Mouse (Mus musculus) liver, embryonic 16.5 days (tissue): ENCODE results near the gene 1700022I11Rik. TPM values are rescaled to one million over a fixed set of nuclear protein-coding genes. Genes with fewer than 3 reads are reported as not detected.
A peak's percentile ranks its signal among the peaks of the same experiment; 100 is the strongest.

Experiments
- ATAC-seq: fragments of 200-750 bp; cut with Nextera tagmentation; 2 replicates; pipeline ENCODE4 v1.8.0; 2017; ENCODE audit warnings: low read depth, mild to moderate bottlenecking, moderate number of reproducible peaks, moderate library complexity
- H3K27ac ChIP-seq: fragments of 300-500 bp; sonication (generic); 2 replicates; pipeline ENCODE4 v1.5.1; 2014; ENCODE audit warnings: mild to moderate bottlenecking, low read length
- H3K27me3 ChIP-seq: fragments of 300-500 bp; sonication (generic); 2 replicates; pipeline ENCODE4 v1.6.1; 2014; ENCODE audit warnings: low read depth, low read length, mixed read lengths; ENCODE audit not compliant: control insufficient read depth, insufficient read depth
- H3K36me3 ChIP-seq: fragments of 300-500 bp; sonication (generic); 2 replicates; pipeline ENCODE4 v1.6.1; 2014; ENCODE audit warnings: mild to moderate bottlenecking; ENCODE audit not compliant: control insufficient read depth, insufficient read depth
- H3K4me1 ChIP-seq: fragments of 300-500 bp; sonication (generic); 2 replicates; pipeline ENCODE4 v1.6.1; 2014; ENCODE audit warnings: low read depth, low read length, mixed read lengths; ENCODE audit not compliant: control insufficient read depth
- H3K4me2 ChIP-seq: fragments of 300-500 bp; sonication (generic); 2 replicates; pipeline ENCODE4 v1.6.1; 2014; ENCODE audit warnings: low read depth, low read length, mixed read lengths
- H3K4me3 ChIP-seq: fragments of 300-500 bp; sonication (generic); 2 replicates; pipeline ENCODE4 v1.5.1; 2014; ENCODE audit warnings: low read depth, mild to moderate bottlenecking, low read length
- H3K9ac ChIP-seq: fragments of 300-500 bp; sonication (generic); 2 replicates; pipeline ENCODE4 v1.6.1; 2014; ENCODE audit warnings: low read depth, low read length
- H3K9me3 ChIP-seq: fragments of 300-500 bp; sonication (generic); replicated peaks from 2 replicates; pipeline ENCODE4 v1.6.1; 2016; ENCODE audit warnings: low read length; ENCODE audit not compliant: control insufficient read depth
- WGBS: fragments of 180-500 bp; shearing (Covaris S2); extraction: QIAGEN DNeasy Blood & Tissue Kit; methylation state at CpG from one replicate; pipeline ENCODE4 v1.1.7; 2014; ENCODE audit not compliant: insufficient replicate concordance; 5-methylcytosine and 5-hydroxymethylcytosine counted together
- polyA plus RNA-seq: library from polyadenylated mRNA; unstranded; fragments of >200 nt; fragmentation: Nextera tagmentation; extraction: Ambion mirVana; gene quantifications from 2 replicates; pipeline ENCODE4 v1.2.1, GENCODE M21; 2015

The 1700022I11Rik gene
- polyA plus RNA-seq, 1 experiment from 2014 or later, result 0.17 TPM

- WGBS, result 1% methylated on average over 38 of the region's 38 CpGs
- no peaks in the 10 kb centered on the region for H3K9me3 ChIP-seq
- peak; percentile 97 for ATAC-seq
- no peaks in the 10 kb centered on the region for H3K27me3 ChIP-seq
- peak within 1 kb of the TSS; percentile 96 for H3K9ac ChIP-seq
- H3K36me3 ChIP-seq, result peaks cover 54% of the 10 kb centered on the region
- peak within 1 kb of the TSS; percentile 88 for H3K27ac ChIP-seq
- peak within 1 kb of the TSS; percentile 93 for H3K4me2 ChIP-seq
- peak within 1 kb of the TSS; percentile 85 for H3K4me3 ChIP-seq
- peaks cover 28% of the 10 kb centered on the region for H3K4me1 ChIP-seq
Observed at GRCm38 (mm10) chr4:43031237-43031995, 62.0 kb downstream of the 1700022I11Rik start, which contains the start of gene Stoml2. Stoml2 (minus strand) TSS chr4:43031710.

- no peak for ATAC-seq
- H3K36me3 ChIP-seq, result peaks cover 53% of the 10 kb centered on the region
Observed at GRCm38 (mm10) chr4:43032501-43032900, 63.1 kb downstream of the 1700022I11Rik start.

More at GRCm38 (mm10) chr4:43032501-43032900, 63.1 kb downstream of the 1700022I11Rik start:
- H3K4me1 ChIP-seq, result peaks cover 39% of the 10 kb centered on the region
- no peaks in the 10 kb centered on the region for H3K9me3 ChIP-seq
- H3K4me2 ChIP-seq, result no peak overlapping the region
- H3K4me3 ChIP-seq, result no peak overlapping the region
- H3K27me3 ChIP-seq, result no peaks in the 10 kb centered on the region
- H3K9ac ChIP-seq, result no peak overlapping the region
- 73% methylated on average over 1 of the region's 1 CpGs for WGBS
- no peak overlapping the region for H3K27ac ChIP-seq

Other genes with a start within 250 kb of the 1700022I11Rik start
- gene 4930578G10Rik, start 234.1 kb upstream of the 1700022I11Rik start, polyA plus RNA-seq, result not detected in 2 replicates
- not detected in 2 replicates for gene Ccl19, start 213.0 kb upstream of the 1700022I11Rik start, polyA plus RNA-seq
- gene Ccl21a, start 195.6 kb upstream of the 1700022I11Rik start, polyA plus RNA-seq, result 0.77 and 0.85 TPM in 2 replicates
- 0.11 and 0.12 TPM in 2 replicates for gene Fam205a1, start 115.7 kb upstream of the 1700022I11Rik start, polyA plus RNA-seq
- not detected in 2 replicates for gene Gm12394, start 112.8 kb upstream of the 1700022I11Rik start, polyA plus RNA-seq
- 0.27 and 0.32 TPM in 2 replicates for gene Fam205c, start 95.4 kb upstream of the 1700022I11Rik start, polyA plus RNA-seq
- 0.05 and 0.06 TPM in 2 replicates for gene Phf24, start 52.9 kb upstream of the 1700022I11Rik start, polyA plus RNA-seq
- 1.0 and 1.5 TPM in 2 replicates for gene Dnajb5, start 19.8 kb upstream of the 1700022I11Rik start, polyA plus RNA-seq
- 192 and 198 TPM in 2 replicates for gene Vcp, start 30.9 kb downstream of the 1700022I11Rik start, polyA plus RNA-seq
- gene Fancg, start 40.9 kb downstream of the 1700022I11Rik start, polyA plus RNA-seq, result 7.8 and 9.4 TPM in 2 replicates
- gene Pigo, start 56.2 kb downstream of the 1700022I11Rik start, polyA plus RNA-seq, result 12.4 and 14.7 TPM in 2 replicates
- 176 and 193 TPM in 2 replicates for gene Stoml2, start 62.1 kb downstream of the 1700022I11Rik start, polyA plus RNA-seq
- gene Fam214b, start 76.6 kb downstream of the 1700022I11Rik start, polyA plus RNA-seq, result 33.4 and 41.3 TPM in 2 replicates
- 0.51 and 0.57 TPM in 2 replicates for gene Unc13b, start 89.3 kb downstream of the 1700022I11Rik start, polyA plus RNA-seq